Mouse (Mus musculus): ENCODE data around the gene Fam76b.
"Not testable (repeated sequence)": the region's sequence is repeated elsewhere in the genome, so short reads cannot be mapped to it uniquely, and the experiment has no call there.

Fam76b gene

GRCm38 (mm10) chr9:13827406-13828086 is at the start of gene Fam76b:
TSS of gene Fam76b (plus strand) at chr9:13827716.
- DNase-seq: peak; percentile 97

GRCm38 (mm10) chr9:13781985-13782384 is 45.5 kb upstream of the Fam76b start:
- no peak for DNase-seq

GRCm38 (mm10) chr9:13790864-13791263 is 36.7 kb upstream of the Fam76b start:
- DNase-seq: not testable (repeated sequence)

GRCm38 (mm10) chr9:13794302-13794701 is 33.2 kb upstream of the Fam76b start:
- no peak for DNase-seq

GRCm38 (mm10) chr9:13794756-13795155 is 32.8 kb upstream of the Fam76b start:
- DNase-seq: no peak

GRCm38 (mm10) chr9:13804480-13804879 is 23.0 kb upstream of the Fam76b start:
- no peak for DNase-seq

- no peak for DNase-seq
Measured at GRCm38 (mm10) chr9:13806854-13807253, 20.7 kb upstream of the Fam76b start.

GRCm38 (mm10) chr9:13807657-13808056 is 19.9 kb upstream of the Fam76b start:
- DNase-seq: no peak

- no peak for DNase-seq
Measured at GRCm38 (mm10) chr9:13809937-13810336, 17.6 kb upstream of the Fam76b start.

- DNase-seq: no peak
Measured at GRCm38 (mm10) chr9:13818369-13818768, 9.1 kb upstream of the Fam76b start.

GRCm38 (mm10) chr9:13820774-13821173 is 6.7 kb upstream of the Fam76b start:
- no peak for DNase-seq

GRCm38 (mm10) chr9:13825896-13826295 is 1.6 kb upstream of the Fam76b start:
- DNase-seq: no peak

- peak; percentile 36 for DNase-seq
Measured at GRCm38 (mm10) chr9:13826391-13826805, 1.1 kb upstream of the Fam76b start.

- DNase-seq: peak; percentile 92
Measured at GRCm38 (mm10) chr9:13826832-13827405, 597 bp upstream of the Fam76b start, which contains the start of gene Cep57. TSS of gene Cep57 (minus strand) at chr9:13827107.

- DNase-seq: no peak
Measured at GRCm38 (mm10) chr9:13828087-13828441, 548 bp downstream of the Fam76b start.

GRCm38 (mm10) chr9:13835256-13835655 is 7.7 kb downstream of the Fam76b start:
- no peak for DNase-seq

- DNase-seq: no peak
Measured at GRCm38 (mm10) chr9:13836726-13837125, 9.2 kb downstream of the Fam76b start.

GRCm38 (mm10) chr9:13847591-13847990 is 20.1 kb downstream of the Fam76b start:
- DNase-seq: no peak

- DNase-seq: peak; percentile 9
Measured at GRCm38 (mm10) chr9:13848481-13849480, 21.3 kb downstream of the Fam76b start.

GRCm38 (mm10) chr9:13853876-13854275 is 26.4 kb downstream of the Fam76b start:
- DNase-seq: no peak

- no peak for DNase-seq
Measured at GRCm38 (mm10) chr9:13856247-13856646, 28.7 kb downstream of the Fam76b start.

GRCm38 (mm10) chr9:13856777-13857176 is 29.3 kb downstream of the Fam76b start:
- no peak for DNase-seq

GRCm38 (mm10) chr9:13867646-13868045 is 40.1 kb downstream of the Fam76b start:
- DNase-seq: no peak

Data from right cerebral cortex, postnatal 14 days (tissue).